Mouse (Mus musculus) 3T3-L1 (cell line): ENCODE measurements at regions not wholly inside any gene's neighbourhood (a gene's known extent, or its start where the extent isn't known, plus 50 kb on each side); places are given as distances from the start of the nearest gene placed in this dataset.

Source experiments
- DNase-seq: peaks from one replicate; pipeline ENCODE4 v3.0.0-alpha.2; 2015; ENCODE audit warnings: low read depth, low spot score

DNA sequence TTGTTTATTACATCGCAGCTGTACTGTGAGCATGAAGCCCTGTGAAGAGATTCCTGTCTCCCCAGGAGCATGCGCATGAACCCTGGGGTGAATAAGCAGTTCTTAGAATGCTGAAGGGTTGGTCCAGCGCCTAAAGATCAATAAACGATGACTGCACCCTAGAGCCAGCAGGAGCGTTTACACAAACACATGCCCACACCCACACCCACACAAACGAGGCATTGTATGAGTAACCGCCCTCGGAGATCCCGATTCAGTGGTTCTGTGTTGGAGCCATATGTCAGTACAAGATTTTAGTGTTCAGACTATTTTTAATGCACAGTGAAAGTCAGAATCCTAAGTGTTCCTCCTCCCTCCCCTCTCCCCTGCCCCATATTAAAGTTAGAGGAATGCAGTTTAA lies 57.3 kb downstream of the Edn1 start:
- peak; percentile 10 for DNase-seq

DNA sequence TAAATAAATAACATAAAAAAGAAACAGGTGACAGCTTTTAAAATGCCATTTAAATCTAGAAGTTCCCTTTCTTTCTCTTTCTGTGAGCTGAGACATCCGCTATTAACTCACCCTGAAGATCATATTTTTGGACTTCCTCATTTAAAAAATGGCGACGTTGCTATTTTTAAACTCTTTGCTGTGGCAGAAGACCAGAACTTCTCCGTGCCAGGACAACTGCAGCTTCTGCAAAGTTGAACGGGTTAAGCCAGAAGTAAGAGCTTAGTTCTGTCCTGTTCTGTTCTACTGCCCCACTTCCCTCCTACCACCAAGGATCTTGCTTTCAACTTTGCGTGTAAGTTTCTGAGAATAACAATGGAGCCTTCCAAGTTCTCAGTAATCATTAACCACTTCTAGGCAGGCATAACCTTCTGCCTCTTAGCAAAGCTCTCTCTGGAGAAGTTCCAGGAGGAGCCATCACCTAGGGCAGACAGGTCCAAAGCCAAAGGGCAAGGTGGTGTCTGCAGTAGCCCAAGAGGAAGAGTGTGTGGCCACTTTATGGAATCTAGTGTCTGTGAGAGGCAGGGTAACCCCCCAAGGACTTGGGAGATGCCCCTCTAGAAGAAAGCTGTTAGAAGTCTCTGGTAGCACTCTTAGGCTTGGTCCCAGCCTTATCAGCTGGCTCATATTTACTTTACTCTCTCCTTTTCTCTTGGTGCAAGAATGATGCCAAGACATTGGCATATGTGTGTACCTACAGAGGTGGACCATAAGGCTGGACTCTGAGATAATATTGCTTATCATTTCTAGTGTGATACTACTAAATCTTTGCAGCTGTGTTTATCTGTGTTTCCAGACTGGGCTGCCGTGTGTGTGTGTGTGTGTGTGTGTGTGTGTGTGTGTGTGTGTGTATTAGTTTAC lies 66.6 kb downstream of the Edn1 start:
- no peak for DNase-seq

DNA sequence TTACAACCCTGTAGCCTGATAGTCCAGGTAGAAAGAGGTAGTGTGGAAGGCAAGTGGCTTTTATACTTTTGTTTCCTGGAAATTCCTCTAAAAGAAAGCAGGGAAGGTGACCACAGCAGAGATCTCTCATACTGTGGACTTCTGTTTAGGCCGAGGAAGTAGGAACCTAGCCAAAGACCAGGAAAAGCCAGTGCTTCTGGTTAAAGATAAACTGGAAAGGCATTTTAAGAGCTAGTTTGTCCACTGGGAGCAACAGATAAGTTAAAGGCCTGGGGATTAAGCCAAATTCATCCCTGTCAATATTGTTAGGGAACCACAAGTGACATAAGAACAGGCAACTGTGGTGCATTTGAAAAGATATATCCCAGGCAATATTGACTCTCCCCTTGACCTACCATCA lies 68.5 kb downstream of the Edn1 start:
- DNase-seq: no peak

DNA sequence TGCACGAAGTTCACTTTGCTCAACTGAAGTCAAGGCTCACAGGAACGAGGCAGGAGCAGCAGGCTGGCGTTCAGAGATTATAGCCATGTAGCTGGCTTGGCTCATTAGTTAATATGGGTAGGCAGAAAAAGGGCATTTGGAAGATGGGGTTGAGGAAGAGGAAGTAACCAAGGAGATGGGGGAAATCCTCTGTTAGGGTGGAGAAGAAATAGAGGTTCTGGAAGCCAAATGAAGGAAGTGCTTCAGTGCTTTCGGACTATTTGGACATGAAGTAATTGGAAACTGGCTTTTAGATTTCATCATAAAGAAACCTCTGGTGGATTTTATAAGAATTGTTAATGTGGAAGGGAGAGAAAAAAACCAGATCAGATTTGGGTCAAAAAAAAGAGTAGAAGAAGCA lies 70.9 kb downstream of the Edn1 start:
- no peak for DNase-seq

- no peak for DNase-seq
These were observed 72.9 kb downstream of the Edn1 start for GRCm38 (mm10) chr13:42374181-42374596.

DNA sequence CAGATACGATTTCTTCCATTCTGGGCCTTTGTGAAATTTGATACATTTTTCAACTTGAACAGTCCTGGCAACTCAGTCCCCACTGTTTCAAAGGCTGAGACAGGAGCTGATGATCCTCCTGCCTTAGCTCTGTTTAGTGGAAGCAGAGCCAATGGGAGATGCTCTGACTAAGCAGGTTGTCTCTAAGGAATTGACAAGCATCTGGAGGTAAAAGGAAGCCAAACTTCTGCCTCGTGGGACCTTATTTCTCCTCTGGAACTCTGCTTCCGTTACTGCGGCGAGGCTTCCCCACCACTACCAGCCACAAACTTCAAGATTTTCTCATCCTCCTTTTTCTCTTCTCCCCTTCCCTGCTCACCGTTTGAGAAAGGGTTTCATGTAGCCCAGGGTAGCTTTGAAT lies 78.4 kb downstream of the Edn1 start:
- peak; percentile 42 for DNase-seq

- peak; percentile 51 for DNase-seq
These were observed 81.8 kb downstream of the Edn1 start for GRCm38 (mm10) chr13:42383099-42383498.

DNA sequence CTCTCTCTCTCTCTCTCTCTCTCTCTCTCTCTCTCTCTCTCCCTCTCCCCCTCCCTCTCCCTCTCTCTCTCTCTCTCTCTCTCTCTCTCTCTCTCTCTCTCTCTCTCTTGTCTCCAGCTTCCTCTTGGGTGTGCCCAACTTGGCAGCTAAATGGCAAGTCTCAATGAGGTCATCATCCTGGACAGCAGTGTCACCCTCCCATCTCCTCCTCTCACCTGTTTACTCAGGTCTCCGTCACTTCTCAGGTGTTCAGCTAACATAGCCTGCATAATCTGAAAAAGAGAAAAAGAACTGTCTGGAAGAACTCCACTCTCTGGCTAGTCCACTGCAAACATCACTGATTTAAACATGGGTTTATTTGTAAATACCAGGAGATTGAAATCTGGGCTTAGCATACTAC lies 89.1 kb downstream of the Edn1 start:
- no peak for DNase-seq

DNA sequence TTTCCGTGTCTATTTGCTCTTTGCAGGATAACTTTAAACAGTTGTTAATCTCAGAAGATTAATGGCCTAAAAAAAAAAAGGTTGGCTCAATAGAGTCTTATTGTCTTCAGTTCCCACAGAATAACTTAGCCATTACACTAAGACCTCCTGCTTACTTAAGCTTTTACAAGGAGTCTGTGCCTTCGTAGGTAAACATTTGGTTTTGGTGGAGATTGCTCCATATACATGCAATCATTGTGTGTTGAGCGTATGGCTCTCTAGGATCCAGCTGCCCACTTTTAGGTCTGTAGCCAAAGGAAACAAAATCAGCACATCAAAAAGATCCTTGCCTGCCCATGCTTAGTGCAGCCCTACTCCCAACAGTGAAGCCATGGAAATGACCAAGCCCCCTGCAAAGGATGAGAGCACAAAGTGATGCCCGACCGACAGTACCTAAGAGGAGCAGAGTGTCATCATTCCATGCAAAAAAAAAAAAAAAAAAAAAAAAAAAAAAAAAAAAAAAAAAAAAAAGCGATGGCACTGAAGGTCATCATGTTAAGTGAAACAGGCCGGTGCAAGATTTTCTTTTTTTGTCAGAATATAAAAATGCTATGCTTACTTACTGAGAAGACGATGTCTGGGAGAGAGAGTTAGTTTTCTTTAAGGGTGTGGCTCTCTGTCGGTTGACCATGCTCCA lies 90.2 kb downstream of the Edn1 start:
- DNase-seq: no peak

GRCm38 (mm10) chr13:42392701-42393100 lies 91.4 kb downstream of the Edn1 start:
- DNase-seq: no peak

DNA sequence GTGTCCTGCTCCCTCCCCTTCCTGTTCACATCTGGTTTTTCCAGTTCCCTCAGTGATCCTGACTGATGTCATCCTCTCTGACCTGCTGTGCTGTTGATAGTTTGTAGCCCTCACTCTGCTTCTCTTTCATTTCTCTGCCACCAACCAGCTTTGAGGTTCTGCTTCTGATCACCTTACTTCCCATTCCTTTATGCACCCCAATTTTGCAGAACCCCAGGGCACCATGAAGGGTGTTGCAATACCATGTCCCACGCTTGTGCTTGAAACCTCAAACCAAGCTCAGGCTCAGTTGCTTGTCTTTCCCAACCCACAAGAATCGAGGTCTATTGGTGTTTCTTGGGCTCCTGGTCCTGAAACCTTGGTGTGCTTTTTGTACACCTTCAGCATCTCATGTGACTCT lies 93.3 kb downstream of the Edn1 start:
- no peak for DNase-seq

DNA sequence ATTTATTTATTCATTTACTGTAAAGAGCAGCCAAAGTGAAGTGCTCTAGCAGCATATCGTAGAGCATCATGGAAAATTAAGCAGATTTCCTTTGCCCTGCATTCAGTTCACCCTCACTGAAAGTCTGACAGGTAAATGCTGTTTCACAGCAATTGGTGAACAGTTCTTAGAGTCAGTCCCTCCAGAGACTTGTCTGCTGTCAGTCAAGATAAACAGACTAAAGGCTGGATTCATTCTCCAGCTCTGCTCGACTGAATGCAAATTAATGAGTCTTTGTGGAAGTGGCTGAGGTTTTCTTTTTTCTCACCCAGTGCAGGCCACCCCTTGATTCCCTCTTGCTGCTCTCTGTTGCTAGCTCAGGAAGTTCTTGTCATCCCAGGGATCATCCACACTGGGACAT lies 100.2 kb downstream of the Edn1 start:
- DNase-seq: no peak

DNA sequence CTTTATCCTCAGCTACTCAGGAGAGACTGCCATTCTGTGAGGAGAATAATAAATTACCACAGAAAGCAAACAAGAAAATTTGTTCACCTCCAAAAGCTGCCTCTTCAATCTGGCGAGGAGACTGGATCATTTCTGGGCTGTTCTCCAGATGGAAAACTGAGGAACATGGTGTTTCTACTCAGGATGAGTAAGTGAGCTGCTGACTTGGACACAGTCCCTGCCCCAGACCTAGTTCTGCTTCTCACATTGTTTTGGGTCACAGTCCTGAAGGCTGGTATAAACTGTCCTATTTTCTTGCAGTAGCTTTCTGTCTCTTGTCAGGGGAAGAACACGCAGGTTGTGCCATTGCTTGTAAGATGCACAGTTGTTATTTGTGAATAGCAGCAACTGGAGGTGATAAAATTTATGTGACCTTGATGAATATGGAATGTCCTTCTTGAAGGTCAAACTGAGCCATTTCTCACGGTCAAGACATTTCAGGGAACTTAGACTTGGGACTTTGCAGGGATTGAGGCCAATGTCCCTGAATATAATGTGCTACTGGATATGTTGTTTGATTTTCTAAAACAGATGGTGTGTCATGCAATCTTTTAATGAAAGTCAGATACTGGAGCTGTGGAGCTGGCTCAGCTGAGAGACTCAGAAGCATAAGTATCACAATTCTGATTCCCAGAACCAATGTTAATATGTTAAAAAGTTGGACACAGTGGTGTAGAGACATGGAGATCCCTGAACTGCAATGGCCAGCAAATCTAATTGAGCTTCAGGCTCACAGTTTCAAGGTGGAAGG lies 102.2 kb downstream of the Edn1 start:
- DNase-seq: peak; percentile 82

- DNase-seq: no peak
These were observed 111.5 kb downstream of the Edn1 start for GRCm38 (mm10) chr13:42412652-42413282.

- DNase-seq: peak; percentile 52
These were observed 145.6 kb downstream of the Edn1 start for GRCm38 (mm10) chr13:42446921-42447320.

DNA sequence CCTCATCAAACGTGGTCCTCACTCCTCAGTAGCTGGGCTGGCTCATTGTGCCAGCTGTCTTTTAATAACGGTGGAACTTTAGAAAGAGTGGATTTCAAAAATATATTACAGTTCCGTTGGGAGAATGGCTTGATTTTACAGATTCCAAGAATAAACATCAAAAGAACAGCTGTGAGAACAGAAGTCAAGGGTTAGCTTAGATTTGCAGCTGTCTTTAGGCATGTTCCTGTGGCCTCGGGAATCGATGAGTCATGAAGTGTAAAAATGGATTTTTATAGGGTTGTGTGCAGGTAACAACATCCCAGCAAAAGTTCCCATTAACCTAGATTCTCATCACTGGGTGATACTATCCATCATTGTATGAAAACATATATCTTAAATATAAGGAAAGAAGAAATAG lies 152.4 kb downstream of the Edn1 start:
- DNase-seq: no peak

- DNase-seq: no peak
These were observed 158.6 kb downstream of the Edn1 start for GRCm38 (mm10) chr13:42459892-42460291.

- DNase-seq: no peak
These were observed 177.5 kb downstream of the Edn1 start for GRCm38 (mm10) chr13:42478825-42479224.

DNA sequence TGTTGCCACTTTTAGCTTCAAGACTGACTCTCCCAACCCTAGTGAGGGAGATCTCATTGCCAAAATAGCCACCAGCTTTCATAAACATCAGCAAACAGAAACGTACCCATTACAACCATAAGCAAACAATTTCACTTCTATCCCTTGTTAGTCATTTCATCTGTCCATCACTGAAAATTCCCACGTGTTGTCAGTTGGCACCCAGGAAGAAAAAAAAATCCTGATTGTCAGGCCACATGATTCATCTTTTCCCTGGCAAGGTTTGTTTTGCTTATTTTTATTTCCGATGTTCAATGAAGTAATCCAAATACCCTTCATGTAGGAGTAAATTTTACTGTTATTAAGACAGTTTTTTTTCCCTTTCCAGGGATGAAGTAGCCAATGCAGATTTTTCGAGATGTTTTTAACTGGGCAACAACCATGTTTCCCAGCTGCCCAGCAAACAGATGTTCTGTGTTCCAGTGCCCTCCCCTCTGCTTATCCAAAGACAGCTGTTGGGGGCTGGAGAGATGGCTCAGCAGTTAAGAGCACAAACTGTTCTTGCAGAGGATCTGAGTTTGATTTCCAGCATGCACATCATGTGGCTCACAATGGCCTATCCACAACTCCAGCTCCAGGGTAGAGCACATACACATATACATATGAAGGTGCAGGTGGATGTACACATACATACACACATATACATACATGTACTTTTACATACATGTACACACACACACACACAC lies 189.3 kb upstream of the Phactr1 start:
- DNase-seq: peak; percentile 71

- no peak for DNase-seq
These were observed 186.1 kb upstream of the Phactr1 start for GRCm38 (mm10) chr13:42494371-42494770.

DNA sequence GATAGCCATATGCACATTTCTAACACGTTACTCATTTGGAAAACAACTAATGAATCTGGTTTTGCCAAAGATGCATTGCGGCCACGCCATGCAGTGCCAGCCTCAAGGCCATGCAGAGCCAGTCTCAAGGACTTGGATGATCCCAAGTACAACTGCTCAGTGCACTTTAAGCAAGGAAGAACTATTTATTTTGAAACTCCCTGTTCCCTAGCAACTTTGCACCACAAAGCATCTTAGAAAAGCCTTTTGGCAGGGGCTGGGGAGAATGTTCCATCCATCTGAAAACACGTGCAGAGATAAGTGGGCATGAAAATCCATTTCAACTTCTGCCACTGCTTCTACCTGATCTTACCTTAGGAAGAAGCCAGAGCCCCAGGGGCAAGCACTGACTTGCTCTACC lies 182.1 kb upstream of the Phactr1 start:
- DNase-seq: no peak
